Mouse (Mus musculus) lung, embryonic 14.5 days (tissue): ENCODE results near the gene Zmynd8. TPM values are rescaled to one million over a fixed set of nuclear protein-coding genes. Genes with fewer than 3 reads are reported as not detected.

ENCODE experiments used
- ATAC-seq: fragments of 200-750 bp; cut with Nextera tagmentation; 2 replicates; pipeline ENCODE4 v1.8.0; 2017; ENCODE audit warnings: mild to moderate bottlenecking, moderate TSS enrichment, moderate library complexity; ENCODE audit not compliant: insufficient read depth
- DNase-seq: peaks from one replicate; pipeline ENCODE4 v3.0.0-alpha.2; 2015
- H3K27ac ChIP-seq: fragments of 300-500 bp; sonication (generic); 2 replicates; pipeline ENCODE4 v1.5.1; 2014; ENCODE audit warnings: low read depth, mild to moderate bottlenecking, moderate library complexity
- H3K27me3 ChIP-seq: fragments of 300-500 bp; sonication (generic); 2 replicates; pipeline ENCODE4 v1.6.1; 2014; ENCODE audit warnings: low read length, control low read depth; ENCODE audit not compliant: insufficient read depth
- H3K36me3 ChIP-seq: fragments of 300-500 bp; sonication (generic); 2 replicates; pipeline ENCODE4 v1.6.1; 2014; ENCODE audit warnings: control low read depth; ENCODE audit not compliant: insufficient read depth
- H3K4me1 ChIP-seq: fragments of 300-500 bp; sonication (generic); 2 replicates; pipeline ENCODE4 v1.6.1; 2014; ENCODE audit warnings: antibody characterized with exemption, control low read depth; ENCODE audit not compliant: insufficient read depth
- H3K4me2 ChIP-seq: fragments of 300-500 bp; sonication (generic); 2 replicates; pipeline ENCODE4 v1.6.1; 2014; ENCODE audit warnings: mild to moderate bottlenecking
- H3K4me3 ChIP-seq: fragments of 300-500 bp; sonication (generic); 2 replicates; pipeline ENCODE4 v1.5.1; 2014; ENCODE audit warnings: low read depth, low read length
- H3K9ac ChIP-seq: fragments of 300-500 bp; sonication (generic); 2 replicates; pipeline ENCODE4 v1.6.1; 2014
- H3K9me3 ChIP-seq: fragments of 300-500 bp; sonication (generic); 2 replicates; pipeline ENCODE4 v1.6.1; 2016; ENCODE audit warnings: low read depth, low read length, control low read depth
- CTCF ChIP-seq: IDR thresholded peaks from 2 replicates; pipeline ENCODE4 v1.5.1; 2016; ENCODE audit warnings: antibody characterized with exemption, low read depth
- WGBS: fragments of 180-500 bp; shearing (Covaris S2); extraction: QIAGEN DNeasy Blood & Tissue Kit; methylation state at CpG from one replicate; pipeline ENCODE4 v1.1.7; 2014; 5-methylcytosine and 5-hydroxymethylcytosine counted together
- polyA plus RNA-seq: library from polyadenylated mRNA; unstranded; fragments of >200 nt; fragmentation: Nextera tagmentation; extraction: Ambion mirVana; gene quantifications from 2 replicates; pipeline ENCODE4 v1.2.1, GENCODE M21; 2014

Zmynd8 gene
- polyA plus RNA-seq, 1 experiment from 2014 or later = 40.5 TPM

DNA sequence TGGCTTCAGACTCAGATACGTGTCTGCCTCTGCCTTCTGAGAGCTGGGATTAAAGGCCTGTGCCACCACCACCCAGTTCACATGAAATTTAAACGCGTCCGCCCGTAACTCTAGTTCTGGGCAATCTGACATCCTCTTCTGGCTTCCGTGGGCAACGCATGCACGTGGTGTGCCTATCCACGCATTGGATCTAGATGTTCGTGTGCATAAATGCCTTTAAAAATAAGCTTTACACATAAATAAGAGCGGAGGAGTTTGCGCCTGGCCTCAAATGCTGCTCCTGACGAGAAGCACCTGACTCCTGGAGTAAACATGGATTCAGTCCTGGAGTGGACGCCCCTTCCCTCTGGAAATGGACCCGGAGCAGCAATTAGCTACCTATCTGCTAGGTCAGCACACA is 76.3 kb downstream of the Zmynd8 start:
- H3K4me2 ChIP-seq = no peak overlapping the region
- TF ChIP-seq CTCF = no peak
- WGBS = 87% methylated on average over 15 of the region's 15 CpGs
- H3K4me3 ChIP-seq = no peak overlapping the region
- H3K9ac ChIP-seq = no peak overlapping the region
- H3K9me3 ChIP-seq = no peaks in the 10 kb centered on the region
- peaks cover 97% of the 10 kb centered on the region for H3K36me3 ChIP-seq
- no peaks in the 10 kb centered on the region for H3K27me3 ChIP-seq
- DNase-seq (no peak), ATAC-seq (no peak)
- no peak overlapping the region for H3K27ac ChIP-seq
- H3K4me1 ChIP-seq = no peaks in the 10 kb centered on the region

DNA sequence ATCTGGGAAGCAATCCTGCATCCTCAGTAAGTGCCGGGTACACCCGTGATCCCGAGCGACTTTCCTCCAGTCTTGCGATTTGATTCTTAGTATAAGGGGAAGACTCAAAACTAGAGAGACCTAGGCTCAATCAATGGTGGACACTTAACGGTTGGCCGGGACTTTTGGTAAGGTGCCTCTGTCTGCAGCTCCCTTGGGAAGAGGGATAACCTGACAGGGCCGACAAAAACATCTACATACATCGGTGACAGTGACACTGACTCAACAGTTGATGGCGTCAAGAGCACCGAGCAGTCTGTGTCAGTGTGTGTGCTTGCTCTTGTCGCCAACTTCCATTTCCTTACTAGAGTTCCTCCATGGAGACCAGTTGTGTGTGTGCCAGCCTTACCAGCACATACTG is 77.1 kb downstream of the Zmynd8 start:
- Histone ChIP-seq H3K4me3 (no peak overlapping the region), H3K9me3 (no peaks in the 10 kb centered on the region), H3K36me3 (peaks cover 96% of the 10 kb centered on the region), H3K27me3 (no peaks in the 10 kb centered on the region), H3K4me2 (no peak overlapping the region), H3K4me1 (no peaks in the 10 kb centered on the region), H3K9ac (no peak overlapping the region), H3K27ac (no peak overlapping the region)
- no peak for TF ChIP-seq CTCF
- no peak for ATAC-seq
- no peak for DNase-seq
- WGBS = 81% methylated on average over 12 of the region's 12 CpGs

DNA sequence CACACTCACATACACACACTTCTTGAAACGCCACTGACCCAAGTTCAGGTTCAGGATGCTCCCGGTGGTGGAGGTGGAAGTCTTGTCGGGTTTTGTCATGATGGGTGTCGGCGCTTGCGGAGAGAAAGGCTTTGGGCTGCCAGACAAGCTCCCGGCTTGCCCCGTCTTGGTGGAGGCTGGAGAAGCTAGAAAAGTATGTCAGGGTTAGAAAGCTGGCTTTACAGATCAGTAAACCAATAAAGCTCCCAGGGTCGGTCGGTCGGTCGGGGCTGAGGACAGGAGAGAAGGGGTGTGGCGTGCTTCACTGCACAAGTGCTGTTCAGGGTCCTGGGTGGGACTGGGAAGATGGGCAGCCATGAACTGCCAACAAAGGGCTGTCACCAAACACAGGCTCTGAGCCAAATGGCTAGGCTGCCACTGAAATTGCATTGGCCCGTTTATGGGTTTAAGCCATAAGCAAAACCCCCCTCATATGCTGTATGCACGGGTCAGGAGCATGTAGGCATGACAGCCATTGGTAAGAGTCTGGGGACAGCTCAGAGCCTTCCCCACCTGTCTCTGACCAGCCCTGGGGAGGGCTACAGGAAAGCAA is 78.2 kb downstream of the Zmynd8 start:
- H3K27me3 ChIP-seq = no peaks in the 10 kb centered on the region
- H3K4me1 ChIP-seq = no peaks in the 10 kb centered on the region
- no peak overlapping the region for H3K9ac ChIP-seq
- TF ChIP-seq CTCF = no peak
- H3K4me3 ChIP-seq = no peak overlapping the region
- no peak overlapping the region for H3K4me2 ChIP-seq
- H3K27ac ChIP-seq = no peak overlapping the region; the same call in 1 of the 2 replicates
- H3K9me3 ChIP-seq = no peaks in the 10 kb centered on the region
- DNase-seq = no peak
- ATAC-seq = no peak
- peaks cover 95% of the 10 kb centered on the region for H3K36me3 ChIP-seq
- WGBS = 73% methylated on average over 15 of the region's 15 CpGs

DNA sequence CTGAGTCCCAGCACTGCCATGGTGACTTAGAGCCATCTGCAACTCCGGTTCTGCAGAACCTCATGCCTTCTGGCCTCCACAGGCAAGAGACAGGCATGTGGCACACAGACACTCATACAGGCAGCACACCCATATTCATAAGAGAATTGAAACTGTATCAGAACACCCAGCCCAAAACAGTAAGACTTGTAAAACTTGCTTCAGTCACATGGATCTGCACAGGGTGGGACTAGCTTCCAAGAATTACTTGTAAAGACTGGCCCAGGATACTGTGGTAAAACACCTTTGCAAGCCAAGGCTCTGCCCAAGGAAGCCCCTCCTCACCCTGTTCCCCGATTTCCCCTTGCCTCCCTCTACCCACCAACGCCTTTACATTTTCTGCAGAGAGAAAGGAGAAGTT is 78.7 kb downstream of the Zmynd8 start:
- Histone ChIP-seq H3K36me3 (peaks cover 93% of the 10 kb centered on the region), H3K27ac (peak overlapping the region; percentile 2; the same call in 1 of the 2 replicates), H3K4me3 (no peak overlapping the region), H3K27me3 (no peaks in the 10 kb centered on the region), H3K9me3 (no peaks in the 10 kb centered on the region), H3K9ac (no peak overlapping the region), H3K4me2 (no peak overlapping the region), H3K4me1 (no peaks in the 10 kb centered on the region)
- DNase-seq = no peak
- TF ChIP-seq CTCF = no peak
- WGBS = 92% methylated on average over 3 of the region's 3 CpGs
- no peak for ATAC-seq

DNA sequence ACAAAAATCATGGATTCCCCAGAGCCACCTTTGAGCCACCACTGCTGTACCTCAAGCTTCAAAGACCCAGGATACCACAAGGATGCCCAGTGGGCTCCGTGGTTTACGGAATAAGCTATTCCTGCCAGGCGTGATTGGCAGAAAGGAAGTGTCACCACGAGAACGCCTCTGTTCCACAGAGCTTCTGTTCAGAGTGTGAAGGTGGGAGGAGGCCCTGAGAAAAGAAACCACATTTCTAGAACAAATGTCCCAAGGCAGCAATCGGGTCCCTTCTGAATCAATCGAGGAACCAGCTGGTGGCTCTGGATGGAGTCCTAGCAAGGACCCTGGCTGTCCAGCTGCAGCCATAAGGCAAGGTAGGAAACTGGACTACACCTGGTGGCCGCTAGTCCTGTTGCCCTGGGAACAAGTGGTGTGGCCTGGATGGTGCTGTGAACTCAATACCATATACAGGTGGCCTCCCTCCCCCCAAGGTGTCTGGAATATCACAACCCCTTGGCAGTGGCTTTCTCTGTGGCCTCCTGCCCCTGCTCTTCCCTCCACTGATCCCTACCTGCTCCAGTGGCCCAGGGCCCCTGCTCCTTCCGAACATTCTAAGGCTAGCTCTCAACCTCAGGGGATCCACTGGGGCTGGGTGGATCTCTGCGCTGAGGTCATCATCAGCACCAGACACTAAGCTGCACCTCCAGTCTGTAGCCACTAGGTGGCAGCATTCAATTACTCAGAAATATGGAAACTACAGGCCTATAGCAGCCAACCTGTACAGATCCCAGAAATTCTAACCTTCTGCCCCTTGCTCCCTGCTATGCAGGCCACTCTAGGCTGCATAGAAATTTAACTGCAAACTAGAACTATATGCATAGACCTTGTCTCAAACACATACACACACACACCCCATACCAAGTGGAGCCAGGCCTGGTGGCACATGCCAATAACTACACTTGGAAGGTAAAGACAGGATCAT is 79.5 kb downstream of the Zmynd8 start:
- no peak overlapping the region for H3K9ac ChIP-seq
- H3K9me3 ChIP-seq = no peaks in the 10 kb centered on the region
- H3K4me1 ChIP-seq = no peaks in the 10 kb centered on the region
- peak; percentile 76 for ATAC-seq
- DNase-seq = peak; percentile 92
- H3K27ac ChIP-seq = no peak overlapping the region
- no peak overlapping the region for H3K4me3 ChIP-seq
- peak; percentile 95 for TF ChIP-seq CTCF
- H3K4me2 ChIP-seq = no peak overlapping the region
- 73% methylated on average over 10 of the region's 10 CpGs for WGBS
- H3K27me3 ChIP-seq = no peaks in the 10 kb centered on the region
- peaks cover 93% of the 10 kb centered on the region for H3K36me3 ChIP-seq

DNA sequence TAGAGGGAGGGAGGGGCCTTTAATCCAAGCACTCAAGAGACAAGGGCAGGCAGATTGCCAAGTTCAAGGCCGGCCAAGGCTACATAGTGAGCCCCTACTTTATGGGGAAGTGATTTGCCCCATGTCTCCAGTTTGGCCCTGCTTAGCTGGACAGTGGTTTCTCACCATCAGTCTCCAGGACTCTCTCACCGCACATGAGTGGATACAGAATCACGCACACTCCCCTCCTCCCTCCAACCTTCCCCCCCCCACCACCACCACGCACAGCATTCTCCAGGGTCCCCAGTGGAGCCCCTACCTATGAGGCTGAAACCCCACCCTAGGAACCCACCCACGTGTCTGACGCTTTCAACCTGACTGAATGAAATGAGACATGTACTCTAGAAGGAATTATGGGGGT is 80.2 kb downstream of the Zmynd8 start:
- H3K9me3 ChIP-seq = no peaks in the 10 kb centered on the region
- no peak overlapping the region for H3K4me2 ChIP-seq
- H3K36me3 ChIP-seq = peaks cover 94% of the 10 kb centered on the region
- no peak overlapping the region for H3K9ac ChIP-seq
- no peak overlapping the region for H3K27ac ChIP-seq
- DNase-seq (no peak), ATAC-seq (no peak)
- 87% methylated on average over 6 of the region's 6 CpGs for WGBS
- H3K4me1 ChIP-seq = no peaks in the 10 kb centered on the region
- TF ChIP-seq CTCF = no peak
- no peak overlapping the region for H3K4me3 ChIP-seq
- no peaks in the 10 kb centered on the region for H3K27me3 ChIP-seq

DNA sequence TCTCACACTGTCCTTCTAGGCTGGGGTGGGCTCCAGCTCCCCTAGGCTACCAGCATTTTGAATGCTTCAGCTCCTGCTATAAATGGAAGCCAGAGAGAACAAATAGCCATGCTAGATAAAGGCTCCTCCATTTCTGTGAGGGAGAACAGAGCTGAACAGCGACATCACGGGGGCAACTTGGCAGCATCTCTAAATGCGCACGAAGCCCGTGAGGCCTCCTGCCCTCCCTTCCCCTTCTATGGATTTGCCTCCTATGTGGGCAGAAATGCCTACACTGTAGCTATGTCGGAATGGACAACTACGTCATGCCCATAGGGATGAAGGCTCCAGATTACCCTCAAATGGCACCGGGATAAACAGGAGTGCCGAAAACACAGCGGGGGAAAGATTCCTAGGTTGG is 81.4 kb downstream of the Zmynd8 start:
- H3K4me1 ChIP-seq = no peaks in the 10 kb centered on the region
- no peaks in the 10 kb centered on the region for H3K27me3 ChIP-seq
- WGBS = 92% methylated on average over 10 of the region's 10 CpGs
- H3K9ac ChIP-seq = no peak overlapping the region
- H3K27ac ChIP-seq = no peak overlapping the region
- no peak overlapping the region for H3K4me2 ChIP-seq
- no peaks in the 10 kb centered on the region for H3K9me3 ChIP-seq
- H3K36me3 ChIP-seq = peaks cover 93% of the 10 kb centered on the region
- ATAC-seq (no peak), DNase-seq (no peak)
- no peak for TF ChIP-seq CTCF
- no peak overlapping the region for H3K4me3 ChIP-seq
